Mouse (Mus musculus) lung, embryonic 14.5 days (tissue): ENCODE results near the gene Opn1sw. TPM values are rescaled to one million over a fixed set of nuclear protein-coding genes. Genes with fewer than 3 reads are reported as not detected.

Experiments used
- ATAC-seq: fragments of 200-750 bp; cut with Nextera tagmentation; 2 replicates; pipeline ENCODE4 v1.8.0; 2017; ENCODE audit warnings: mild to moderate bottlenecking, moderate TSS enrichment, moderate library complexity; ENCODE audit not compliant: insufficient read depth
- DNase-seq: peaks from one replicate; pipeline ENCODE4 v3.0.0-alpha.2; 2015
- H3K27ac ChIP-seq: fragments of 300-500 bp; sonication (generic); 2 replicates; pipeline ENCODE4 v1.5.1; 2014; ENCODE audit warnings: low read depth, mild to moderate bottlenecking, moderate library complexity
- H3K27me3 ChIP-seq: fragments of 300-500 bp; sonication (generic); 2 replicates; pipeline ENCODE4 v1.6.1; 2014; ENCODE audit warnings: low read length, control low read depth; ENCODE audit not compliant: insufficient read depth
- H3K36me3 ChIP-seq: fragments of 300-500 bp; sonication (generic); 2 replicates; pipeline ENCODE4 v1.6.1; 2014; ENCODE audit warnings: control low read depth; ENCODE audit not compliant: insufficient read depth
- H3K4me1 ChIP-seq: fragments of 300-500 bp; sonication (generic); 2 replicates; pipeline ENCODE4 v1.6.1; 2014; ENCODE audit warnings: antibody characterized with exemption, control low read depth; ENCODE audit not compliant: insufficient read depth
- H3K4me2 ChIP-seq: fragments of 300-500 bp; sonication (generic); 2 replicates; pipeline ENCODE4 v1.6.1; 2014; ENCODE audit warnings: mild to moderate bottlenecking
- H3K4me3 ChIP-seq: fragments of 300-500 bp; sonication (generic); 2 replicates; pipeline ENCODE4 v1.5.1; 2014; ENCODE audit warnings: low read depth, low read length
- H3K9ac ChIP-seq: fragments of 300-500 bp; sonication (generic); 2 replicates; pipeline ENCODE4 v1.6.1; 2014
- H3K9me3 ChIP-seq: fragments of 300-500 bp; sonication (generic); 2 replicates; pipeline ENCODE4 v1.6.1; 2016; ENCODE audit warnings: low read depth, low read length, control low read depth
- CTCF ChIP-seq: IDR thresholded peaks from 2 replicates; pipeline ENCODE4 v1.5.1; 2016; ENCODE audit warnings: antibody characterized with exemption, low read depth
- WGBS: fragments of 180-500 bp; shearing (Covaris S2); extraction: QIAGEN DNeasy Blood & Tissue Kit; methylation state at CpG from one replicate; pipeline ENCODE4 v1.1.7; 2014; 5-methylcytosine and 5-hydroxymethylcytosine counted together
- polyA plus RNA-seq: library from polyadenylated mRNA; unstranded; fragments of >200 nt; fragmentation: Nextera tagmentation; extraction: Ambion mirVana; gene quantifications from 2 replicates; pipeline ENCODE4 v1.2.1, GENCODE M21; 2014

The Opn1sw gene
- polyA plus RNA-seq, 1 experiment from 2014 or later: 0.61 TPM

DNA sequence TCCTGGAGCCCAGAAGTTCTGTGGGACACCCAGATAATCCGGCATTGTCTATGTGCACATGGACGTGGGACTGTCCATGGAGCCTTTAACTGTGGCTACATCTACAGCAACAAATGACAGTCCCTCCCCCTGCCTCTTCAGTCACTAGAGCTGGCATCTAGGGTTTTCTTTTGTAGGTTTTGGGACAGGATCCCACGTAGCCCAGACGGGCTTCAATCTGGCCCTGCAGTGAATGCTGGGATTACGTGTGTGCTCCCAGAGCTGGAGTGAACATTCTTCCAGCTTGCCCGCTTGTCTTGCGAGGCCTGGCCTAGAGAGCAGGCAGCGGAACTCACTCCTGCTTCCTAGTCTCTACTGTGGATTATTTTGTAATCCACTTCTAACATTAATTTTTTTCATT, 36.9 kb upstream of the Opn1sw start:
- Histone ChIP-seq H3K27me3 (no peaks in the 10 kb centered on the region), H3K27ac (no peak overlapping the region), H3K9me3 (no peaks in the 10 kb centered on the region), H3K4me3 (no peak overlapping the region), H3K36me3 (no peaks in the 10 kb centered on the region), H3K4me1 (no peaks in the 10 kb centered on the region), H3K4me2 (no peak overlapping the region), H3K9ac (no peak overlapping the region)
- no peak for ATAC-seq
- no peak for TF ChIP-seq CTCF
- DNase-seq: no peak
- 83% methylated on average over 8 of the region's 8 CpGs for WGBS

DNA sequence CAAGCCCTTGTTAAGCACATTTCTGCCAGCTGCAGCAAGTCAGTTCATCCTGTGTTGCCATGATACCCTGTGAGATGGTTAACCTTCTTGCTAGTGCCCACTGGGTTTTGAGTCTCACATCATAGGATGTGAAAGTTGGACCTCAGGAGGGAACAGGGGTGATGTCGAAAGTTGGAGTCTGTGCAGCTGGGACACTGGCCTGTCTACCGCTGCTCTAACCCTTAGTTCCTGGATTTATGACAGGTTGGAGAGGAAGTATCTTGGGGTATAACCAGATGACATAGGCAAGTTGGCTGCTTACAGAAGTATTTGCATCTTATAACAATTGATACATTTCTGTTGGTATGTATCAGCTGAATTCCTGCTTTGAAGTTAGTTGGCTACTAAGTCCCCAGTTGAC, 32.3 kb upstream of the Opn1sw start:
- Histone ChIP-seq H3K4me2 (no peak overlapping the region), H3K27me3 (no peaks in the 10 kb centered on the region), H3K36me3 (0 out of 2 replicates have a peak, but pooled peaks cover 4% of the 10 kb centered on the region), H3K9ac (no peak overlapping the region), H3K4me3 (no peak overlapping the region), H3K4me1 (no peaks in the 10 kb centered on the region), H3K27ac (no peak overlapping the region), H3K9me3 (no peaks in the 10 kb centered on the region)
- ATAC-seq (no peak), DNase-seq (no peak)
- no peak for TF ChIP-seq CTCF
- 80% methylated on average over 2 of the region's 2 CpGs for WGBS

DNA sequence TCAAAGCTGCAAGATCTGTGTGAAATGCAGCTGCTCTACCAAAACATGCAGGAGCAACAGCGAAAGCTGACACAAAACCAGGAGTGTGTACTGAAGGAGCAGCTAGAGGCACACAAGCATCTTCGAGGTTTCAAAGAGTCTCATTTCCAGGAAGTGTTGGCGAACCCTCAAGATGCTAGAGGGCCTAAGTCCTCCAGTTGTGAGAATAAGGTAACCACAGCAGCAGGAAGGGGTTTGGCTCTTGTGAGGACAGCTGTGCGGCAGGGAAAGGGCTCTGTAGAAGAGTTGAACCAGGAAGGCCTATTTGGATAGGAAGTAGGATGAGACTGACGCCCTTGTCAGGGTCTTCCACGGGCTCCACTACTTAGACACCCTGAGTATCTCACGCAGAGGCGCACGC, 27.2 kb upstream of the Opn1sw start:
- Histone ChIP-seq H3K4me1 (no peaks in the 10 kb centered on the region), H3K36me3 (peaks cover 18% of the 10 kb centered on the region), H3K27ac (no peak overlapping the region), H3K27me3 (no peaks in the 10 kb centered on the region), H3K9ac (no peak overlapping the region), H3K4me2 (no peak overlapping the region), H3K4me3 (no peak overlapping the region), H3K9me3 (no peaks in the 10 kb centered on the region)
- ATAC-seq: no peak
- DNase-seq: no peak
- WGBS: 76% methylated on average over 9 of the region's 9 CpGs
- no peak for TF ChIP-seq CTCF

DNA sequence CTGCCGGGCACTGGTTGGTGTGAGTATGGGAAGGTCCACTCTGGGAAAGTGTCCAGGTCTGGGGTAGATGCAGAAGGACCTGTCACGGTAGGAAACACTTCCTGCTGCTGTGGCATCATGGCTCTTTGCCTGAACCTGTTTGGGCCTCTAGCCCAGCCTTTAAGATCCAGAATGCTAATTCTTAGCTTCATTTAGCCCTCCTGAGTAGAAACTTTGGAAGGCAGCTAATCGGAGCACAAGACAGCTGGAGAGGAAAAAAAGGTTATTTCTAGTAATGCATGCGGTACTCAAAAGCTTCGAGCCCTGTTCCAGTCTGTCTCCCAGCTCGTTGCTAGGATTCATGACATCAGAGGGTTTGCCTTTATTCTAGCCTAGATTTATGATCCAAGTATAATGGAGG, 18.1 kb upstream of the Opn1sw start:
- no peaks in the 10 kb centered on the region for H3K9me3 ChIP-seq
- no peaks in the 10 kb centered on the region for H3K4me1 ChIP-seq
- peaks cover 7% of the 10 kb centered on the region for H3K36me3 ChIP-seq
- 83% methylated on average over 6 of the region's 6 CpGs for WGBS
- DNase-seq (no peak), ATAC-seq (no peak)
- no peak for TF ChIP-seq CTCF
- H3K27ac ChIP-seq: no peak overlapping the region
- no peak overlapping the region for H3K9ac ChIP-seq
- H3K4me3 ChIP-seq: no peak overlapping the region
- no peak overlapping the region for H3K4me2 ChIP-seq
- H3K27me3 ChIP-seq: 0 out of 2 replicates have a peak, but pooled peaks cover 5% of the 10 kb centered on the region

DNA sequence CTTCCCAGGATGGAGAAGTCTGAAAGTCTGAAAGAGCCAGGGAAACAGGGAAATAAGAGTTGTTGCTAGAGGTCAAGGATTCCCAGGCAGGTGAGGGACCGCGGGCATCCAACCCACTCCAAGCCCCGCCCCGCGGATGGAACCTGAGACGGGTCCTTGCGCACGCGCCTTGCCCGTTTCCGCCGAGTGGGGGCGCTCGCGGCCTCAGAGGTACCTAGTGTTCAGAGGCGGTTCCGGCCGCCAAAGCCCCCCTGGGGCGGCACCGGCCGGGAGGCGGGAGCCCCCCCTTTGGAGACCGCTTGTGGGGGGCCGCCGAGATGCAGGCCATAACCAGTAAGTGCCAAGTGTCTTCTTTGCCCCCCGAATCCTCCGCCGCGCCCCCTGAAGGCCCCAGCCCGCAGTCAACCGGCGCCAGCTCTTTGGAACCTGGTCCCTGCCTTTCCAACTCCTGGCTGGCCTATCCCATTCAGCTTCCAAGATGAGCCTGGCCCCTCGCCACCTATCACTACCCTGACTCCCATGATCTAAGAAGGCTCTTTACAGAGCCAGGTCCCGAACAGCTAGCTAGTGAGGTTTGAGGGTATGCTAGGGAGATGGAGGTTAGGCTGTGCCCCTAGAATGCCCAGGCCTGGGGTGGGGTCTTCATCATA, 14.6 kb upstream of the Opn1sw start:
- no peak overlapping the region for H3K27ac ChIP-seq
- peak; percentile 38 for TF ChIP-seq CTCF
- H3K4me3 ChIP-seq: peak overlapping the region; percentile 19
- no peaks in the 10 kb centered on the region for H3K36me3 ChIP-seq
- DNase-seq (peak; percentile 50), ATAC-seq (peak; percentile 14; the same call in 1 of the 2 replicates)
- no peaks in the 10 kb centered on the region for H3K4me1 ChIP-seq
- H3K9me3 ChIP-seq: no peaks in the 10 kb centered on the region
- no peak overlapping the region for H3K9ac ChIP-seq
- WGBS: 7% methylated on average over 34 of the region's 34 CpGs
- H3K27me3 ChIP-seq: 0 out of 2 replicates have a peak, but pooled peaks cover 5% of the 10 kb centered on the region
- peak overlapping the region; percentile 48 for H3K4me2 ChIP-seq

DNA sequence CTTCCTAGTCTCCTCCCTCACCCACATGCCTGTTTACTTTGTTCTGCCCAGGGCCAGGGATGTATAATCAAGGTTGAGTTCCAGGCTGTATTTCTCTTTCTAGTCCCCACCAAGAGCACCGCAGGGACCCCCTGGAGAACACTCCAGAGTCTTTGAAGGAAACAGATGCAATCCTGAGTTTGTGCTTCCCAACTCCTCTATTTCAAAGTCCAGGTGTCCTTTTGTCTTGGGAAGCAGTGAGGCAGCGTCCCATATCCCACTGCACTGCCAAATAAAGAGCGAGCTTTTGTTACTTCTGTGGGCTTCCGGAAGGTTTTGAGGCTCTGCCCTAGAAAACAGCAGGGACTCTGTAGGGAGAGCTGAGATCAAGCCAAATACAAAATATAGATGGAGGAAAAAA, 11.6 kb upstream of the Opn1sw start:
- DNase-seq (no peak), ATAC-seq (no peak)
- no peak for TF ChIP-seq CTCF
- H3K4me2 ChIP-seq: no peak overlapping the region
- no peak overlapping the region for H3K27ac ChIP-seq
- peaks cover 4% of the 10 kb centered on the region; the same call in 1 of the 2 replicates for H3K4me1 ChIP-seq
- H3K4me3 ChIP-seq: no peak overlapping the region
- H3K9me3 ChIP-seq: no peaks in the 10 kb centered on the region
- peaks cover 13% of the 10 kb centered on the region; the same call in 1 of the 2 replicates for H3K27me3 ChIP-seq
- H3K9ac ChIP-seq: no peak overlapping the region
- H3K36me3 ChIP-seq: no peaks in the 10 kb centered on the region
- WGBS: 84% methylated on average over 4 of the region's 4 CpGs

DNA sequence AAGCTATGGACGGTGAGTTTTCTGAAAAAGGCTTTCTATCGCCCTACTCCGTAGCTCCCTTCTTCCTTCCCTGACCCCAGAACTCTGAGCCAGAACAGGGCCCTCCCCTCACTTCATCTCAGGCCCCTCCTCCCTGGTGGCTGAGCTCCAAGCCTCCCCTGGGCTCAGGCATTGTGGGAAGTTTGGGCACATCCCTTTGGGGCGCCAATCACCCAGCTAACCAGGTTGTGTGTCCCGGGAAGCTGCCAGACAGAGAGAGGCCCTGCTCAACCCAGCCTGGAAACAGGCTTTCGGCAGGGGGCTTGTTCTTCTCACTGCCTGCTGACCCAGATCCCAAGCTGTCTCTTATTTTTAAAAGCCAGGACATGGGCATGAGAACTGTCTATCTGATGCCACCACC, 9.3 kb upstream of the Opn1sw start:
- peak; percentile 32; the same call in 1 of the 2 replicates for ATAC-seq
- peaks cover 4% of the 10 kb centered on the region; the same call in 1 of the 2 replicates for H3K4me1 ChIP-seq
- peak overlapping the region; percentile 59 for H3K9ac ChIP-seq
- H3K9me3 ChIP-seq: no peaks in the 10 kb centered on the region
- no peaks in the 10 kb centered on the region for H3K36me3 ChIP-seq
- no peak overlapping the region for H3K27ac ChIP-seq
- H3K4me3 ChIP-seq: peak overlapping the region; percentile 67
- DNase-seq: peak; percentile 67
- peak overlapping the region; percentile 87 for H3K4me2 ChIP-seq
- TF ChIP-seq CTCF: no peak
- 11% methylated on average over 6 of the region's 6 CpGs for WGBS
- H3K27me3 ChIP-seq: peaks cover 14% of the 10 kb centered on the region; the same call in 1 of the 2 replicates
